Mouse (Mus musculus) spleen, postnatal 36 days (tissue): Measurements from ENCODE around the gene Csf3.
"Not testable (repeated sequence)": the region's sequence is repeated elsewhere in the genome, so short reads cannot be mapped to it uniquely, and the experiment has no call there.

ENCODE experiments used
- DNase-seq, 2 experiments: peaks; one replicate each; pipeline ENCODE4 v3.0.0; 2022; ENCODE audit warnings: low spot score in 2 of 2, mixed read lengths in 1 of 2

The Csf3 gene

DNA sequence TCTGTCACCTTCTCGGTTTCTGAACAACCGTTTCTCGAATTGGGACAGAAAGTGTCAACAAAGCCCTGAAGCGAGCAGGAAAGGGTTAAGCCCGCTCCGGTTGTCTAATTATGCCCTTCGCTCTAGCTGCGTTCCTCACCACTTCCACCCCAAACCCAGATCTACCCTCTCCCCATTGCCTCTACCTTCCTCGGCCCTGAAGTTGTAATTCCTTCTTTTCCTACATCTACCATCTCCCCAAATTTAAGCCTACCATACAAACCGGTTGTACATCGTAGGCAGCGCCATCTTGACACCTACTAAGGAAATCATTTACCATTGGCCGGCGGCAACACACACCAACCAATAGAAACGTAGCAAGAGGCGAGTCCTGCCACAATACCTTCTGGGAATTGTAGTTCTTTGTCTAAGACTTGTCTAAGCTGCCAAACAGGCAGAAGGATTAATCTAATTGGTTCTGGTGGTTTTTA, 28.1 kb downstream of the Csf3 start, which contains the start of gene Med24:
TSS of gene Med24 (minus strand) at position 317 of the 470 bp plus-strand sequence.
- peak; percentile 88 to 91 for DNase-seq

DNA sequence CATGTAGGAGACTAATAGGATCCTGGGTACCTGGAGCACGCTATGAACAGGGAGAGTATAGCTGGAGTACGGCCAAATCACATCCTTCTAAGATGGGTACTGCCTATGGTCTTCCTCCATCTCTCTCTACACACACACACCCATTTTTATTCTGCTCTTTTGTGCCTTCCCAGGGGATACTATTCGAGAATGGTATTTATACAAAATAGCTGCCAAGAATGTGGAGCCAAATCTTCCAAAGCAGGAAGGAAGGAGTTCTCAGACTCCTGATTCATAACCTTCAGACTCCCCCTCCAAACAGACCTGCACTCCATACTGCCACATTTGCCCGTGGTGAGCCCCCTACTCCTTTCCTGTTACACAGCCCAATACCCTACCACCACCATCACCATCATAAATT, 29.7 kb downstream of the Csf3 start:
- no peak for DNase-seq

DNA sequence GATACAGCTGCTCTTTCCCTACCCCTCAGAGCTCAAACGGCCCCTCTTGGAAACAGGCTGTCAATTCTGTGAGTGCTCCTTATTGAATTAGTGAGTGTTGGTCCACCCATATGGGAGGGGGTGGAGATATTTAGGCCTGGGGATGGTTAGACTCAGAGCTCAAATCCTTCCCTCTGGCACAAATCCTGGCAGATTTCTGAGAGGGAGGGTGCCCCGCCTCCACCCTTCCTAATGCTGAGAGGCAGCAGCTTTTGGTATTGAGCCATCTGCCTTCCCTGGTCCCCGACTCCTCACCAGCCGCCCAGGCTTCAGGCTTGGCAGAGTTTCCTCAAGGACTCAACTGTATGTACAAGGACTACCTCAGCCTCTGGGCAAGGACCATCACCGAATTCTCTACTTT, 30.1 kb downstream of the Csf3 start:
- DNase-seq = no peak

DNA sequence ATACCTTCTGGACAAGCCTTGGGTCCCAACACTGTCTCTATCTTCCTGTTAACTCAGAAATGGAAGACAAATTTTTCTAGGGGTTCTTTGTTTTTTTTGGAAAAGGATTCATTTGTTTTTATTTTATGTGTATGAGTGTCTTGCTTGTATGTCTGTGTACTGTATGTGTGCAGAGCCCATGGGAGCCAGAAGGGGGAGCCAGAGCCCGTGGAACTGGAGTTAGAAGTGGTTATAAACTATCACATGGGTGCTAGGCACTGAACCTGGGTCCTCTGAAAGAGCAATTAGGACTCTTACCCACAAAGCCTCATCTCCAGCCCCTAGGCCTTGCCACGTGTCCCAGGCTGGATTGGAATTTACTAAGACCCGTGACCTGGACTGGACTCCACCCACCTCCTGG, 33.0 kb downstream of the Csf3 start:
- no peak for DNase-seq

DNA sequence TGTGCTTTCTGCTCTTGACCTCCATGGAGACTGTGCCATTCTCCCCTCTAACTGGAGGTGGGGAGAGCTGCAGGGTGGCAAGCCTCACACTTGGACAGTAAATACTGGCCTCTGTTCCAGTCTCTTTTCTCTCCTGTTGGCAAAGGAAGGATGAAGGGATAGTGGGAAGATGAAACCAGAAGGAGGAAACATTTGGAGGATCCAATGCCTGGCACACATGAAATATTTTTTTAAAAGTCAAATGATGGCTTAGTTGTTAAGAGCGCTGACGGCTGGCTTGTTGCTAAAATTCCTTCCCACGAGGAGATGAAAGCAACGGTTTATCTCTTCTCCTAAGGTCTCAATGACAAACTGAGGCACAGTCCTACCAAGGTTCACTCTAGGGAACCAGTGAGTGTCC, 34.0 kb downstream of the Csf3 start:
- no peak for DNase-seq

DNA sequence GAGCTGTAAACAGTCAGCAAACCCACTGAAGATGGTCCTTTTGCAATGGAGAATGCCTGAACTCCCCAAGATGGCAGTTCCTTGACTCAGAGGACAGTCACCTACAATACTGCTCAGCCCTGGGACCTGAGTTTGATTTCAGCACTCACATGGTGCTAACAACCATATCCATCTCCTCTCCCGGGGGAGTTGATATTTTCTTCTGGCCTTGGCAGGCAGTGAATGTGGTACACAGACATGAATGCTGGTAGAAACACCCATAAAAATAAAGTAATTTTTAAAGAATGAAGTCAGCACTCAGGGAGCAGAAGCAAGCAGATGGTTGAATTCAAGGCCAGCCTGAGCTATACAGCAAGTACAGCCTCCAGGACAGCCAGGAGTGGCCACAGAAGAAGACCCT, 35.1 kb downstream of the Csf3 start:
- no peak for DNase-seq

DNA sequence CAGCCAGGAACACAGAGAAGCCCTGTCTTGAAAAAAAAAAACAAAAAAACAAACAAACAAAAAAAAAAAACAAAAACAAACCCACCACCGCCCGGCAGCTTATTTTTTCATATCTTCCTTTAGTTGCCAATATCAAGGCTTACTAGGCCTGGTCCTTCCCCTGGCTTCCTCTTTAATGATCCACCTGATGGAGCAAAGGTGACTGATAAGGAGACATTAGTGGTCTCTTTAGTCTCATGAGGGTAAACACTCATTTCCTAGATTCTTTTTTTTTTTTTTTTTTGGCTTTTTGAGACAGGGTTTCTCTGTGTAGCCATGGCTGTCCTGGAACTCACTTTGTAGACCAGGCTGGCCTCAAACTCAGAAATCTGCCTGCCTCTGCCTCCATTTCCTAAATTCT, 36.2 kb downstream of the Csf3 start:
- not testable (repeated sequence) for DNase-seq

DNA sequence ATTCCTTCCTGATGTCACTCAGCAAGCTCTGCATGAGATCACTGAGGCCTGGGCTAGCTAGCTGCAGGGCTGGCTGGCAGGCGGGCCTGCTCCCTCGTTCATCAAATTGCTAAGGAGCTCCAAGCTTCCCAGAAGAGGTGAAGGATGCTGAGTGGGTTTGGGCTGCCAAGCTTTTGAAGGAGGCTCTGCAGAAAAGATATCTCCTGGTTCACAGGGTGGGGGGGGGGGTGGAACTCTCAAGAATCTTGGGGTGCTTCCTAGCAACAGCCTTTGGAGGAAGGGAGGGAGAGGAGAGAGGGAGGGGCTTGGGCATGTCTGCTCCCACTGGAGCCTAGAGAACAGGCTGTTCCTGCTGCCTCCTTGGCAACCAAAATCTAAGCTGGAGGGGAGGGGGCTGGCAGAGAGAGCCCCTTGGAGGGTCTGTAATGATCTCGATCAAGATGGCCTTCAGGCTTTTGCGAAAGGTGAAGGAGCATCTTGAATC, 37.4 kb downstream of the Csf3 start:
- no peak for DNase-seq

DNA sequence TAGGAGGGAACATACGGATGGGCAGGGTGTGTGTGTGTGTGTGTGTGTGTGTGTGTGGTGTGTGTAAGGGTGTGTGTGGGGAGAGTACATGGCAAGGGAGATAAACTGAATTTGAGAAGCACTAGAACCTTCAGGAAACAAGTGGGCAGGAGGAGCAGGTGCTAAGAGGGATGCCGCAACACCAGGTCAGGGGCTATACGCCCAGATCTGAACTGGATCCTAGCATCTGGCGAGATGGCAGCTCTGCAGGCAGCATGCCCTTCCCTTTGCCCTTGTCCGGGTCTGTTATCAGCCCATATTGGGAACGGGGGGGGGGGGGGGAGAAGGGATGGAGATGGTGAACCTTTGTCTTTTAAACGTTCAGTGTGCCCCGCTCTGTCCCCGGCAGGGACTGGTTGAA, 37.9 kb downstream of the Csf3 start:
- no peak for DNase-seq

DNA sequence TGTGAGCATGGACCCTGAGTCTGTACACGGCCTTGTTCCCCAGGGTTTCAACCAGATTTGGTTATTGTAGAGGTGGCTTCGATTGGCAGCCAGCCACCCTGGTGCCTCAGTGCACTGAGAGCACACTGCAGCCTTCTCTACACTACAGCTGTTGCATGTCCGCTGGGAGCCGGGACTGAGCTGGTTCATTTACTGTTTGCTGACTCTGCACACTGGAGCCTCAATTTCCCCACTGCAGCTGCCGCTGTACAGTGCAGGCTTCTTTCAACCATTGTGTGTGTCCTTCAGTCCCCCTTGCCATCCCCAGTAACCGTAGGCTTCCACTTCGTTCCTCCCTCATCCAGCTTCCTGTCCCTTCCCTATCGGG, 38.9 kb downstream of the Csf3 start:
- no peak for DNase-seq

DNA sequence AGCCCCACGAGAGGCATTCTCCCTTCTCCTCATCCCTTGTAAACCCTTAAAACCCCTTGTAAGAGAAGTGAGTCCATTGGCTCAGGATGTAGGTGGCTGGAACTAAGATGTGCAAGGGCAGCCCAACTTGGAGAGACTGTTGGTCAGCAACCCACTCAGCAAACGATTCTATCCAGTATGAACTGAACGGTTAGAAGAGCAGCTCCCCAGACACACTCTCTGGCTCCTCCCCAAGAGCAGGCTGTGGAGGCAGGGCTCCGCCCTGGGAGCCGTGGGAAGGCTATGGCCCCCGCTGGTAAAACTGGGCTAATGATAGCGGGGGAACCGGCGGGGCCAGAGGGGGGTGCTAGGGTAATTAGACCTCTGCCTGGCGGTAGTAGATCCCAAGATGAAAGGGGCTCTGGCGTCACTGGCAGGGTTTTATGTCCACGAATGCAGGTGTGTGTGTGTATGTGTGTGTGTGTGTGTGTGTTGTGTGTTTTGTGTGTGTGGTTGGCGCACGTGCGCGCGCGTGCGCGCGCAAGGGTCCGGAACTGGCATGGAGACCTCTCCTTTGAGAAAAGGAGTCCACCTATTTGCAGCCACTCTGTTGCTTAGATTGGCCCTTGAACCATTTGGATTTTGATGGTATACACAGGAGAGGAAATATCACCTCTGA, 39.5 kb downstream of the Csf3 start, which contains the start of gene Thra:
TSS of gene Thra (plus strand) at position 246 of the 658 bp plus-strand sequence.
- peak; percentile 39 to 46 for DNase-seq

DNA sequence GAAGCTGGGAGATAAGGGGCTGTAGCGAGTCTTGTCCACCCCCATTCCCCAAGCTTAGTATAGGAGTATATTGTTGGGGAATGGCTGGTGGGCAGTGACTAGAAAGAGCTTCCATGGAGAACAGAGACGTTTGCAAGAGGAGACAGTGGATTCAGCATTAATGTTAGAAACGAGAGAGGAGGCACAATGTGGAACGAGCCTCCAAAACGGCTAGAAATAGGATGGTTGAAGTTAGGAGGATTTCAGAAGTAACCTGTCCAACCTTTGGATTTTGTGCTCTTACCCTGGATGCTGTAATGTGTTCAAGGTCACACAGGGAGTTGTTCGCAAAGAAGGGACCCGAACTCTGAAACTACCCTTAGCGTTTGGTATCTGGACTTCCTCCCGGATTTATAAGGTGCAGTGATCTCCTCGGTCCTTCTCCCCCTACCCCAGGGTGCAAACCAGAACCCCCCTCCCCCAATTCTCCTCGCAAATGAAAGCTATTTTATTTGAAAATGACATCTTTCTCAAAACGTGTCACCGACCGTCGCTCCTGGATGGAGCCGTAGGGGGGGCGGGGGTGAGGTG, 40.1 kb downstream of the Csf3 start:
- DNase-seq = no peak

DNA sequence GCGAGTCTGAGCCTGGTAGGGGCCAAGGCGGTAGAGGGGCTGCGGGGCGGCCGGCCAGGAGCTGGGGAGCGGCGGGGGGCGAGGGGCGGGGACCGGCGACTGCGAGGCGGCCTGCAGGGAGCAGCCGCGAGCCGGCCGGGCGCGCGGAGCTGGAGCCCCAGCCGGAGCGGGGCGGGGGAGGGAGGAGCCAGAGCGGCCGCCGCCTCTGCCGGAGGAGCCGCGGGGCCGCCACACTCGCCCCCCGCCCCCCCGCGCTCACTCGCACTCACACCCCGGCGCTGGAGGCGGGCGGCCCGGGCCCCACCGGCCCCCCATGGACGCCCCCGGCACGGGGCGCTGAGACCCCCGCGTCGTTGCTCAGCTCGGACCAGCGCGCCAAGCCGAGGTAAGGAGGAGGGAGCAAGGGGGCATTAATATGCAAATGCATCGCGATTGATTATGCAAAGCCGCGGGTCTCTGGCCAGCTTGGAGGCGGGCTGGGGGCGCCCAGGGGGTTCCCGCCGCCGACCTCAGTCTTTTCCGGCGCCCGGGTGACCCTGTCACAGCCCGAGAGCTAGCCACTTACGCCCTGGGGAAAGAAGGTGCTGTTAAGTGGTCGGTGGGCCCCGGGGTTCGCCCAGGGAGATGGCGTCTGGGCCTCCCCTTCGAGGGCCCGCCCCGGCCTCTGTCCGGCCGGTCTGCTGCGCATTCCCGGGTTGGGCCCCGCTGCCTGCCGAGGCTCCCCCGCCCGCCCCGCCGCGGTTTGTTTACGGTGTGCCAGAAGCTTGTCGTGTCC, 40.7 kb downstream of the Csf3 start:
- peak; percentile 66 to 77 for DNase-seq

DNA sequence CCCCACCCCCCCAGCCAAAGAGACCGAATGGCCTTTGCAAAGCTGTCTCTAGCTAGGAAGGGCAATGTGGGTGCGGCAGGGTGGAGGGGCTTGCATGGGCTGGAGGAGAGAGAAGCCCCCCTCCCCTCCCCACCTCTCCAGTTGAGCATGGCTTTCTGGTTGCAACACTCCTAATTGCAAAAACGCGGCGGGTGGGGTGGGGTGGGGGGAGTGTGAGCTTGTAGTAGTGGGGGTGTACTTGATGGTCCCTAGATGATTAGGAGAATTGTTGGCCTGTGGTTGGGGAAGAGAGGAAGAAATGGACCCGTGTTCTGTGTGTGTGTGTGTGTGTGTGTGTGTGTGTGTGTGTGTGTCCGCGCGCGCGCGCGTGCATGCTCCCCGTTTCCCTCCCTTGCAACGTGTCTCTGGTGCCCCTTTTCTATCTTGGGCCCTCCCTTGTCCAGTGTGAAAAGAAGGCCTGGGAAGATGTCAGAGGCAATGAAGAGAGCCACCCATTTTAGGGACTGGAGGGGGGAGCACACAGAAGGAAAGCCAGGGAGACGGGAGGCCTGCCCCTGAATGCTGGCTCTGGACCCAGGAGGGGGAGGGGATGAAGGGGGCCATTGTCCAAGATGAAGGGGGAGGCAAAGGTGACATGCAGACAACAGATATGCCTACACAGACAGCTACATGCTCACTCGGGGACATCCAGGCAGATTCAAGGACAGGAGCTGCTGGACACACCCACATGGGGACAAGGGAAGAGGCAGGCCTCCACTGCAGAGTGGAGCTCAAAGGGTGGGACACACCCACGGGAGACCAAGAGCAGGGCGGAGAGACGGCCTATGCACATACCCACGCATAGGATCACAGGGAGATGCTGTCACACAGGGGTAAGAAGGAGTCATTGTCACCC, 41.6 kb downstream of the Csf3 start:
- DNase-seq = no peak

DNA sequence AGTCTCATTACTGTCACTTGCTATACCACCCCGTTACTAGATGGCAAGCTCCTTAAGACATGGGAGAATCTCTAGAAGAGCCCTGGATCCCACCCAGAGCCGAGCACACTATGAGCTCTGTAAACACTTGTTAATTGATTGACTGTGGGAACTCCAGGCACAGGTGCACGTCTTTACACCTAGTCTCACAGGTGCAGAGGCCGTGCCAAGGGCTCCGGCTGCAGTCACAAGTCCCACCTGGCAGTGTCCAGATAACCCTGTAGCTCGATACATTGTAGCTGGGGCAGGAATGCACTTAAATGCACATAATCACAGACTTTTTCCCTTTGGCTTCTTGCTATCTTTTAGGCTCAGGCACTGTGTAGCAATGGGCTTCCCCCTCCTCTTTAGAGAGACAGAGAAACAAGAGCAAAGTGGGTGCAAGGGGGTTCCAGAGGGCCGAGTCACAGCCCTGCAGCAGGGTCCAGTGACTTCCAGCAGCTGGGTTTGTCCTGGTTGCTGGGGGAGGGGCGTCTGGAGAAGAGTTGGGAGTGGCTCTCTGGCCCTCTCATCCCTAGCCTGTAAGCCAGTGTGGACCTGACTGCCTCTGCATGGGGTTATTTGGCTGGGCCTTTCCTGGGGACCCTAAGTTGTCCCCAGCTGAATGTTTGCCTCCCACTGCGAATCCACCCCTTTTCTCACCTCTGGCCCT, 42.7 kb downstream of the Csf3 start:
- DNase-seq = no peak

DNA sequence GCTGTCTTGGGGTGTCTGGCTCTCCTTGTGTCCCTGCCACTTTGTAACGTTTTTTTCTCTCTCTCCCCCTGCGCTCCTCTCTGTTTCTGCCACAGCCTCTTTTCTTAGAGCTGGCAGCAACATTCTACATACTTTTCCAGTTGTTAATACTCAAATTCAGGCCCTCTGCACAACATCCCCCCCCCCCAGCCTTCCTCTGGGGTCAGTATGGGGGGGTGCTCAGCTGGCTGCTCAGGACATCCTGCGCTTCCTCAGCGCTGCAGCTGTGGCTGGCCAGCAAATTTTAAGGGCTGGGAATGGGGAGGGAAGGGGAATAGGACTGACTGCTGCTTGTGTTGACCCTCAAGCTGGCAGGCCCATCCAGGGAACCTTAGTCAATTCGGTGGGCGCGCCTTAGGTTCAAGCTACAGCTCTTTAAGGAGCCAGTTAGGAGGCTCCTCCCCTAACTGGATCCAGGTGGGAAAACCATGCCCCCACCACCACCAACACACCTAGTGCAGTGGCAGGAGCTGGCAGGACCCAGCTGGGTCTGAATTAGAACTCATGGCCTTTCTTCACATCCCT, 43.5 kb downstream of the Csf3 start:
- no peak for DNase-seq

DNA sequence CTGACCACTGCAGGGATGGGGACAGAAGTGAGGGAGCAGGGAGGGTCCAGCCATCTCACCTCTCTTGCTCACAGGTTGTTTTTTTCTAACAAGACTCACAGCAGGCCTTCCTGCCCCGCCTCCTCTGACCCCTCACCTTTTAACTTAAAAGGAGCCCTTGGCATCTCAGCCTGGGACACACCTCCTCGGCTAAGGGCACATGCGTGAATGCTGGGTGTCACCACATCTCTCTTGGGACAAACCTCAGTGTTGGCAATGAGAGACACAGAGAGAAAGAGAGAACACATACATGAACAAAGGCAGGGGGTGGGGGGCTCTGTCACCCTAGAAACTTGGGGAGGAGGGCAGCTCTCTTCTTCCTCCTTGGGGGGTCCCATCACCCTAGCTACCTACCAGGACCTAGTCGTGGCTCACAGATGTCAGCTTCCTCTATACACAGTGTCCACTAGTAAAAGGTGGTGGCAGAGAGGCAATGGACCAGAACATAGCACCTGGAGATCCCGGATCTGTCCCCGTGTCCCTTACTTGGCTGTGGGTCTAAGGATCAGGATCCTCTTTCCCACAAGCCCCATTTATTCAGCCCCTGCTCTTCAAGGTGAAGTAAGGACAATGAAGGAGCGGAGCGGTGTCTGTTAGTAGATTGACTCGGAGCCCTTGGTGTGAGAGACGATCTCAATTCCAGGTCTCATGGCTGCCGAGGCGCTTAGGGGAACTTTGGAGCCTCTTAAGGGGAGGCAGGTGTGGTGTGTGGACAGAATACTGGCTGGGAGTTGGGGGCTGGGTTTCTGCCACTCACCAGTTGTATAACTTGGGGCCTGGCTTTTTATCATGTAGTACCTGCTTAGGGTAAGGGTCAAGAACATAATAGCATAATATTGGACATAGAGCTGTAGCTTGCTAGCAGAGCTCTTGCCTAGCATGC, 45.1 kb downstream of the Csf3 start:
- no peak for DNase-seq

DNA sequence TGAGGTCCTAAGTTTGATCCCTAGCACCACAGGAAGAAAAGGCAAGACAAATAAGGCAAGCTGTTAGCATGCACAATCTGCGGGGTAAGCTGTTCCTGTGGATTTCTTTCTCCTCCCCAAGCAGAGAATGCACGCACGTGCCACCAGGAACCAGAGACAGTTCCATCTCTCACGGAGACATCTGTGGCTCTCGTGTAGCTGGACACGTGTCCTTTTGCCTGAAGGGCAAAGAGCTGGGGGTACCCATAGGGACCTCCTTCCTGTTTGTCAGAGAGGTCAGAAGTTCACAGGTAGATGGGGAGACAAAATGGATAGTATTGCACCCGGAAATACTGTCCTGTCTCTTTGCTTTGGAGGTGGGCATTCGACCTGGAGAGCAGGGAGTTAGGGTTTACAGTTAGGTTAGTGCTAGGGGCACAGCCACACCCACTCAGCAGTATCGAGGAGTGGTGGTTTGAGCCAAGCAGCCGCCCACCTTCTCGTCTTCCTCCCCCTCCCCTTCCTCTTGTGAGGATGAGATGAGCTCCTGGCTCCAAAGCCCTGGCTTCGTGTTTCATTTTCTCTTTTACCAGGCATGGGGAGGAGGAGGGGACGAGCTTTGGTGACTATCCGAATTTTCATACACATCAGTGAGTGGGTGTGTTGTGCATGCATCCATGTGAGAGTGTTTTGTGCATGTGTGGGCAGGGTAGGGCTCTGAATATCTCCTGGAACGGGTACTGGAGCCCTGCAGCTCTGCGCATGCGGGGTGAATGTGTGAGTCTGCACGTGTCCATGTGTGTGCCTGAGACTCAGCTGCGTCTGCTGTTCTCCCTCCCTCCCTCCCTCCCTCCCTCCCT, 46.0 kb downstream of the Csf3 start:
- DNase-seq = peak; percentile 68 to 72
